Mouse (Mus musculus) forebrain, embryonic 10.5 days (tissue): ENCODE measurements around the gene Gab1. TPM values are rescaled to one million over a fixed set of nuclear protein-coding genes. Genes with fewer than 3 reads are reported as not detected.

Source experiments
- DNase-seq: peaks from one replicate; pipeline ENCODE4 v3.0.0-alpha.2; 2017; ENCODE audit warnings: low spot score; ENCODE audit errors: extremely low spot score
- H3K27ac ChIP-seq: fragments of 300-500 bp; sonication (generic); 2 replicates; pipeline ENCODE4 v1.5.1; 2016; ENCODE audit warnings: mild to moderate bottlenecking
- H3K27me3 ChIP-seq: fragments of 300-500 bp; sonication (generic); 2 replicates; pipeline ENCODE4 v1.6.1; 2016; ENCODE audit warnings: mild to moderate bottlenecking; ENCODE audit not compliant: poor library complexity, severe bottlenecking
- H3K36me3 ChIP-seq: fragments of 300-500 bp; sonication (generic); replicated peaks from 2 replicates; pipeline ENCODE4 v1.6.1; 2016; ENCODE audit warnings: mild to moderate bottlenecking, moderate library complexity
- H3K4me1 ChIP-seq: fragments of 300-500 bp; sonication (generic); 2 replicates; pipeline ENCODE4 v1.6.1; 2016
- H3K4me3 ChIP-seq: fragments of 300-500 bp; sonication (generic); 2 replicates; pipeline ENCODE4 v1.5.1; 2016; ENCODE audit warnings: mild to moderate bottlenecking, moderate library complexity
- H3K9me3 ChIP-seq: fragments of 300-500 bp; sonication (generic); 2 replicates; pipeline ENCODE4 v1.6.1; 2016; ENCODE audit warnings: mild to moderate bottlenecking, moderate library complexity
- WGBS: fragments of 180-500 bp; shearing (Covaris S2); methylation state at CpG from one replicate; pipeline ENCODE4 v1.1.7; 2016; 5-methylcytosine and 5-hydroxymethylcytosine counted together
- polyA plus RNA-seq: library from polyadenylated mRNA; unstranded; fragments of >200 nt; fragmentation: Nextera tagmentation; extraction: Ambion mirVana; gene quantifications from 2 replicates; pipeline ENCODE4 v1.2.1, GENCODE M21; 2016

Gene Gab1
- polyA plus RNA-seq, 1 experiment from 2014 or later: 10.1 TPM

DNA sequence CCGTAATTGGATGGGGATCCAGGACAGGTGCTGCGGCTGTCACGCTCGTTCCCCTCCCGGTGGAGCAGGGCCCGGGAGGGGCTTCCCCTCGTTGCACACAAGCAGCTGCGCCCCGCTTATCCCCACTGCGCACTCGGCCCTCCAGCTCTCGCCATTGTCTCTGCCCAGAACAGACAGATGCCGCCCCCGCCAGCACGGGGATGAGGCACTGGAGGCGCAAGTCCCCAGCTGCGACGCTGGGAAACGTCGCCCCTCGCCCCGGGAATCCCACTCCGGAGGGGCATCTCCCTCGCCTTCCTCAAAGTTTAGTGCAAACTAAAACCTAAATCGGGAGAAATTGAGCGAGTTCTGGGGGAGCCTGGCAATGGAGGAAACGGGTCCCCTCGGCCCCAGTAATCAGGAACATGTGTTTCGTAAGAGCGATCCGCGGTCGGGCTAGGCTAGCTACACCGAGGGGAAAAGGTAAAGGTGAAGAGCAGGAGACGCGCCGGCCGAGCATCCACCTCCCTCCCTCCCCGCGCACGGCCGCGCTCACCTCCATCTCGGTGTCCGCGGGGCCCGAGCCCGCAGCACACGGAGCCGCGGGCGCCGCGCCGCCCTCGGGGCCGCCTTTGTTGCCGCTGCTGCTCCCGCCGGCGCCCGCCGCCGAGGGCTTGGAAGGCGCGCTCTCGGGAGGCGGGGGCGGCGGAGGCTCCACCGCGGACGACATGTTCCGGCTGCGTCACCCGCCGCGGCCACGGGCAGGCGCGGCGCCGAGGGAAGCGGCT lies 141.7 kb downstream of the Gab1 start:
- Histone ChIP-seq H3K9me3 (no peaks in the 10 kb centered on the region), H3K4me3 (peak overlapping the region; percentile 84), H3K27me3 (no peaks in the 10 kb centered on the region), H3K4me1 (peaks cover 17% of the 10 kb centered on the region), H3K27ac (peak overlapping the region; percentile 98), H3K36me3 (peaks cover 28% of the 10 kb centered on the region)
- DNase-seq: peak; percentile 71
- under 1% methylated on average over 83 of the region's 84 CpGs for WGBS

DNA sequence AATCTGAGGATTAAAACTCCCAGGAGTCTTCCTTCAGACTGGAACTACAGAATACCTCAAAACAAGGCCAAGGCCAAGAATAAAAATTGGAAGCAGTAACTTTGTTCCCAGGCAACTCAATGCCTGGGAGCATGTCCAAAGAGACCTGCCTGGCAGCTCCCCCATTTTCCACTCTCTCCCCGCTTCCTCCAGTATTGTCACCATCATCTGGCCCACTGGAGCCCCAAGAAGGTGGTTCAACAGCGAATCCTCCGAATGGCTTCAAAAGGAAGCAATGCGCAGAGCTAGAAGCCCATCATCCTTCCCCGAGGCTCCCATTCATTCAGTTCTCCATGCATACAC lies 142.3 kb downstream of the Gab1 start:
- peak overlapping the region; percentile 84 for H3K4me3 ChIP-seq
- under 1% methylated on average over 5 of the region's 5 CpGs for WGBS
- H3K27ac ChIP-seq: peak overlapping the region; percentile 98
- no peaks in the 10 kb centered on the region for H3K27me3 ChIP-seq
- H3K36me3 ChIP-seq: peaks cover 33% of the 10 kb centered on the region
- H3K4me1 ChIP-seq: peaks cover 17% of the 10 kb centered on the region
- no peaks in the 10 kb centered on the region for H3K9me3 ChIP-seq
- no peak for DNase-seq

DNA sequence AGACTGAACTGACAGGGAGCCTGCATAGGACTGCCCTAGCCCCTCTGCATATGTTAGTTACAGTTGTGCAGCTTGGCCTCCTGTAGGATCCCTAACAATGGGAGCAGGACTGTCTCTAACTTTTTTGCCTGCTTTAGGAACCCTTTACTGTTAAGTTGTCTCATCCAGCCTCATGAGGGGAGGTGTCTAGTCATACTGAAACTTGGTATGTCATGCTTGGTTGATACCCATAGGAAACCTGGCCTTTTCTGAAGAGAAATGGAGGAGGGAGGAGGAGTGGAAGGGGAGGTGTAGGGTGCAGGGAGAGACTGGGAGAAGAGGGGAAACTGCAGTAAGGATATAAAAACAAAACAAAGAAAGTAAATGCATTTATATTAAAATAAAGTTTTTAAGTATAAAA lies 148.0 kb downstream of the Gab1 start:
- H3K4me1 ChIP-seq: peaks cover 5% of the 10 kb centered on the region
- H3K27ac ChIP-seq: no peak overlapping the region
- peaks cover 90% of the 10 kb centered on the region for H3K36me3 ChIP-seq

DNA sequence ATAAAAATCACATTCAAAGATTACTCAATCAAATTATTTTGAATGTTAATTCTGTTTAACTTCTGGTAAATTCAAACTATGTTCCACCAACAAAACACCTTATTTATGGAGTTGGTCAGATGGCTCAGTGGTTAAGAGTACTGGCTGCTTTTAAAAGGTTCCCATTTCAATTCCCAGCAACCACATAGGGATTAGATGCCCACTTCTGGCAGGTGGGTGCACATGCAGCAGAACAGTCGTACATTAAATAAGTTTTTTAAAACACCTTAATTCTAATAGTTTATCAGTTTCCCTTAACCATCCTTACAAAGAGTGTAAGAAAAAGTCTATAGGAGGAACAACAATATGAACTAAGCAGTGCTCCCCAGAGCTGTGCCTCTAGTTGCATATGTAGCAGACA lies 165.9 kb downstream of the Gab1 start:
- Histone ChIP-seq H3K4me1 (no peaks in the 10 kb centered on the region), H3K9me3 (0 out of 2 replicates have a peak, but pooled peaks cover 5% of the 10 kb centered on the region), H3K27ac (no peak overlapping the region), H3K4me3 (no peak overlapping the region), H3K27me3 (no peaks in the 10 kb centered on the region), H3K36me3 (peaks cover 99% of the 10 kb centered on the region)
- no peak for DNase-seq
- 84% methylated on average over 1 of the region's 1 CpGs for WGBS

More for the DNA sequence above, 148.0 kb downstream of the Gab1 start:
- no peak overlapping the region for H3K4me3 ChIP-seq
- no peak for DNase-seq
- no peaks in the 10 kb centered on the region for H3K9me3 ChIP-seq
- H3K27me3 ChIP-seq: no peaks in the 10 kb centered on the region

Other genes with a start within 250 kb of the Gab1 start
- 111 and 120 TPM in 2 replicates for gene Smarca5, start 141.0 kb downstream of the Gab1 start, polyA plus RNA-seq
- 23.8 and 24.0 TPM in 2 replicates for gene Usp38, start 134.4 kb upstream of the Gab1 start, polyA plus RNA-seq